Mouse (Mus musculus) intestine, postnatal 0 days (tissue): ENCODE measurements around the gene Nup205. TPM values are rescaled to one million over a fixed set of nuclear protein-coding genes. Genes with fewer than 3 reads are reported as not detected.

ENCODE experiments used
- ATAC-seq: fragments of 200-750 bp; cut with Nextera tagmentation; 2 replicates; pipeline ENCODE4 v1.8.0; 2017; ENCODE audit warnings: mild to moderate bottlenecking, moderate TSS enrichment, moderate library complexity
- H3K27ac ChIP-seq: fragments of 300-500 bp; sonication (generic); 2 replicates; pipeline ENCODE4 v1.5.1; 2014; ENCODE audit warnings: mild to moderate bottlenecking, low read depth, low read length, moderate library complexity
- H3K27me3 ChIP-seq: fragments of 300-500 bp; sonication (generic); replicated peaks from 2 replicates; pipeline ENCODE4 v1.6.1; 2014; ENCODE audit warnings: low read length, mixed read lengths; ENCODE audit not compliant: control insufficient read depth, insufficient read depth
- H3K36me3 ChIP-seq: fragments of 300-500 bp; sonication (generic); 2 replicates; pipeline ENCODE4 v1.6.1; 2014; ENCODE audit warnings: mild to moderate bottlenecking, moderate library complexity; ENCODE audit not compliant: control insufficient read depth, insufficient read depth
- H3K4me1 ChIP-seq: fragments of 300-500 bp; sonication (generic); replicated peaks from 2 replicates; pipeline ENCODE4 v1.6.1; 2014; ENCODE audit warnings: antibody characterized with exemption, low read length, mixed read lengths; ENCODE audit not compliant: control insufficient read depth, insufficient read depth
- H3K4me2 ChIP-seq: fragments of 300-500 bp; sonication (generic); replicated peaks from 2 replicates; pipeline ENCODE4 v1.6.1; 2014; ENCODE audit warnings: low read depth, mild to moderate bottlenecking, moderate library complexity
- H3K4me3 ChIP-seq: fragments of 300-500 bp; sonication (generic); 2 replicates; pipeline ENCODE4 v1.5.1; 2014; ENCODE audit warnings: low read depth, low read length
- H3K9ac ChIP-seq: fragments of 300-500 bp; sonication (generic); 2 replicates; pipeline ENCODE4 v1.6.1; 2014; ENCODE audit warnings: mild to moderate bottlenecking, low read depth, low read length
- H3K9me3 ChIP-seq: fragments of 300-500 bp; sonication (generic); 2 replicates; pipeline ENCODE4 v1.6.1; 2016; ENCODE audit warnings: mixed run types; ENCODE audit not compliant: control insufficient read depth
- CTCF ChIP-seq: sonication (generic); IDR thresholded peaks from 2 replicates; pipeline ENCODE4 v1.5.1; 2016; ENCODE audit warnings: low read depth, mild to moderate bottlenecking, control low read depth, antibody characterized with exemption, moderate library complexity
- WGBS: fragments of 180-500 bp; shearing (Covaris S2); extraction: QIAGEN DNeasy Blood & Tissue Kit; methylation state at CpG from one replicate; pipeline ENCODE4 v1.1.7; 2014; 5-methylcytosine and 5-hydroxymethylcytosine counted together
- polyA plus RNA-seq: library from polyadenylated mRNA; unstranded; fragments of >200 nt; fragmentation: Nextera tagmentation; extraction: Ambion mirVana; gene quantifications from 2 replicates; pipeline ENCODE4 v1.2.1, GENCODE M21; 2015

Gene Nup205
- polyA plus RNA-seq, 1 experiment from 2014 or later, result 7.7 TPM

GRCm38 (mm10) chr6:35259526-35259925 lies 82.3 kb downstream of the Nup205 start:
- no peak overlapping the region for H3K9ac ChIP-seq
- H3K4me2 ChIP-seq, result no peak overlapping the region
- no peak for ATAC-seq
- H3K4me3 ChIP-seq, result no peak overlapping the region
- H3K27ac ChIP-seq, result no peak overlapping the region
- peaks cover 31% of the 10 kb centered on the region for H3K36me3 ChIP-seq
- no peaks in the 10 kb centered on the region; the same call in 1 of the 2 replicates for H3K4me1 ChIP-seq
- H3K27me3 ChIP-seq, result no peaks in the 10 kb centered on the region
- WGBS, result 61% methylated on average over 5 of the region's 5 CpGs
- H3K9me3 ChIP-seq, result no peaks in the 10 kb centered on the region
- no peak for TF ChIP-seq CTCF

GRCm38 (mm10) chr6:35260531-35260930 lies 83.3 kb downstream of the Nup205 start:
- H3K4me1 ChIP-seq, result no peaks in the 10 kb centered on the region
- H3K36me3 ChIP-seq, result peaks cover 31% of the 10 kb centered on the region
- H3K9me3 ChIP-seq, result no peaks in the 10 kb centered on the region
- no peaks in the 10 kb centered on the region for H3K27me3 ChIP-seq
- TF ChIP-seq CTCF, result no peak
- H3K27ac ChIP-seq, result no peak overlapping the region
- ATAC-seq, result no peak
- no peak overlapping the region for H3K9ac ChIP-seq
- no peak overlapping the region for H3K4me2 ChIP-seq
- WGBS, result 75% methylated on average over 7 of the region's 7 CpGs
- H3K4me3 ChIP-seq, result no peak overlapping the region

GRCm38 (mm10) chr6:35265580-35266278 lies 88.5 kb downstream of the Nup205 start:
- peaks cover 26% of the 10 kb centered on the region for H3K36me3 ChIP-seq

GRCm38 (mm10) chr6:35268711-35269110 lies 91.5 kb downstream of the Nup205 start:
- H3K4me3 ChIP-seq, result no peak overlapping the region
- 95% methylated on average over 13 of the region's 13 CpGs for WGBS
- H3K4me1 ChIP-seq, result peaks cover 5% of the 10 kb centered on the region
- H3K4me2 ChIP-seq, result no peak overlapping the region
- ATAC-seq, result no peak
- no peaks in the 10 kb centered on the region for H3K9me3 ChIP-seq
- H3K27ac ChIP-seq, result no peak overlapping the region
- peaks cover under 1% of the 10 kb centered on the region; the same call in 1 of the 2 replicates for H3K36me3 ChIP-seq
- no peak for TF ChIP-seq CTCF
- no peaks in the 10 kb centered on the region for H3K27me3 ChIP-seq
- no peak overlapping the region for H3K9ac ChIP-seq

More at GRCm38 (mm10) chr6:35265580-35266278, 88.5 kb downstream of the Nup205 start:
- H3K27ac ChIP-seq, result no peak overlapping the region
- H3K27me3 ChIP-seq, result no peaks in the 10 kb centered on the region
- ATAC-seq, result no peak
- H3K9ac ChIP-seq, result no peak overlapping the region
- H3K4me2 ChIP-seq, result no peak overlapping the region
- no peaks in the 10 kb centered on the region for H3K4me1 ChIP-seq
- 85% methylated on average over 15 of the region's 15 CpGs for WGBS
- no peaks in the 10 kb centered on the region for H3K9me3 ChIP-seq
- TF ChIP-seq CTCF, result no peak
- no peak overlapping the region for H3K4me3 ChIP-seq

- H3K4me1 ChIP-seq, result peaks cover 5% of the 10 kb centered on the region
Measured at GRCm38 (mm10) chr6:35269643-35270042, 92.4 kb downstream of the Nup205 start.

GRCm38 (mm10) chr6:35271094-35271855 lies 94.1 kb downstream of the Nup205 start:
- Histone ChIP-seq H3K4me3 (no peak overlapping the region), H3K27ac (peak overlapping the region; percentile 41), H3K9ac (no peak overlapping the region), H3K4me1 (peaks cover 5% of the 10 kb centered on the region), H3K27me3 (no peaks in the 10 kb centered on the region), H3K36me3 (no peaks in the 10 kb centered on the region), H3K9me3 (no peaks in the 10 kb centered on the region), H3K4me2 (0 out of 2 replicates have a peak overlapping the region, but pooled peaks have one; percentile 27)
- ATAC-seq, result no peak
- no peak for TF ChIP-seq CTCF
- WGBS, result 72% methylated on average over 12 of the region's 12 CpGs

More at GRCm38 (mm10) chr6:35269643-35270042, 92.4 kb downstream of the Nup205 start:
- H3K4me2 ChIP-seq, result no peak overlapping the region
- WGBS, result 85% methylated on average over 13 of the region's 13 CpGs
- no peak overlapping the region for H3K9ac ChIP-seq
- no peaks in the 10 kb centered on the region for H3K36me3 ChIP-seq
- no peak for ATAC-seq
- no peak for TF ChIP-seq CTCF
- H3K27me3 ChIP-seq, result no peaks in the 10 kb centered on the region
- no peak overlapping the region for H3K4me3 ChIP-seq
- H3K27ac ChIP-seq, result no peak overlapping the region
- H3K9me3 ChIP-seq, result no peaks in the 10 kb centered on the region
